Mouse (Mus musculus): ENCODE measurements around the gene Srek1.
A peak's percentile ranks its signal among the peaks of the same experiment; 100 is the strongest.

- TF ChIP-seq CTCF (IDR thresholded peaks at IDR 0.05; ENCODE audit: borderline replicate concordance, insufficient read depth, low read length) (0 out of 2 replicates have a peak, but pooled peaks have one; percentile 32), POLR2A (IDR thresholded peaks at IDR 0.05; ENCODE audit: low read depth, low read length) (no peak)
These were observed 78.2 kb downstream of the Srek1 start for GRCm38 (mm10) chr13:103696164-103696563.

Measured in embryonic fibroblast, embryonic 13.5 days (primary cell).